Mouse (Mus musculus) ES-E14 (cell line): ENCODE results near the gene Piwil4.

ENCODE experiments used
- HCFC1 ChIP-seq: IDR thresholded peaks from 2 replicates; pipeline ENCODE4 v1.6.1; 2012; ENCODE audit warnings: low read length, inconsistent platforms, borderline replicate concordance; ENCODE audit not compliant: insufficient read depth
- ZNF384 ChIP-seq: IDR thresholded peaks from 2 replicates; pipeline ENCODE4 v1.6.1; 2012; ENCODE audit warnings: low read depth, low read length, inconsistent platforms

GRCm38 (mm10) chr9:14726005-14726404 is 14.5 kb downstream of the Piwil4 start:
- TF ChIP-seq ZNF384: no peak
- TF ChIP-seq HCFC1: no peak
